Mouse (Mus musculus): ENCODE measurements around the gene Mad2l1bp.

Mad2l1bp gene

GRCm38 (mm10) chr17:46152847-46153782 lies at the start of gene Mad2l1bp:
Gene Mad2l1bp (minus strand): TSS chr17:46153553.
- peak; percentile 93 to 95 for DNase-seq

GRCm38 (mm10) chr17:46203078-46203477 lies 49.7 kb upstream of the Mad2l1bp start:
- peak in 1 of 2 experiments; percentile 30 for DNase-seq

GRCm38 (mm10) chr17:46202421-46203071 lies 49.2 kb upstream of the Mad2l1bp start, which contains the start of the genes Polh and Xpo5:
Gene Polh (minus strand): TSS chr17:46202645.
Gene Xpo5 (plus strand): TSS chr17:46202782.
- peak; percentile 92 to 94 for DNase-seq

GRCm38 (mm10) chr17:46201151-46201550 lies 47.8 kb upstream of the Mad2l1bp start:
- DNase-seq: no peak

GRCm38 (mm10) chr17:46188829-46189228 lies 35.5 kb upstream of the Mad2l1bp start:
- no peak for DNase-seq

GRCm38 (mm10) chr17:46182273-46182672 lies 28.9 kb upstream of the Mad2l1bp start:
- DNase-seq: no peak

GRCm38 (mm10) chr17:46170538-46170937 lies 17.2 kb upstream of the Mad2l1bp start:
- peak in 1 of 2 experiments; percentile 31 for DNase-seq

- DNase-seq: no peak
These were observed 15.4 kb upstream of the Mad2l1bp start for GRCm38 (mm10) chr17:46168768-46169167.

- no peak for DNase-seq
These were observed 15.0 kb upstream of the Mad2l1bp start for GRCm38 (mm10) chr17:46168318-46168717.

- DNase-seq: no peak
These were observed 13.7 kb upstream of the Mad2l1bp start for GRCm38 (mm10) chr17:46167014-46167413.

- DNase-seq: no peak
These were observed 12.9 kb upstream of the Mad2l1bp start for GRCm38 (mm10) chr17:46166270-46166669.

- no peak for DNase-seq
These were observed 12.1 kb upstream of the Mad2l1bp start for GRCm38 (mm10) chr17:46165460-46165859.

GRCm38 (mm10) chr17:46164791-46165190 lies 11.4 kb upstream of the Mad2l1bp start:
- DNase-seq: no peak

GRCm38 (mm10) chr17:46164301-46164700 lies 10.9 kb upstream of the Mad2l1bp start:
- DNase-seq: no peak

- DNase-seq: peak; percentile 67 to 81
These were observed 9.6 kb upstream of the Mad2l1bp start for GRCm38 (mm10) chr17:46162951-46163421.

GRCm38 (mm10) chr17:46162551-46162950 lies 9.2 kb upstream of the Mad2l1bp start:
- DNase-seq: no peak

- no peak for DNase-seq
These were observed 8.4 kb upstream of the Mad2l1bp start for GRCm38 (mm10) chr17:46161710-46162109.

GRCm38 (mm10) chr17:46161179-46161578 lies 7.8 kb upstream of the Mad2l1bp start:
- peak in 1 of 2 experiments; percentile 49 for DNase-seq

GRCm38 (mm10) chr17:46160686-46161085 lies 7.3 kb upstream of the Mad2l1bp start, which contains the start of gene Gtpbp2:
Gene Gtpbp2 (plus strand): TSS chr17:46161032.
- peak; percentile 98 to 99 for DNase-seq

- DNase-seq: peak; percentile 95 to 96
These were observed 6.8 kb upstream of the Mad2l1bp start for GRCm38 (mm10) chr17:46160090-46160662.

GRCm38 (mm10) chr17:46159236-46159635 lies 5.9 kb upstream of the Mad2l1bp start:
- DNase-seq: no peak

- DNase-seq: no peak
These were observed 3.8 kb upstream of the Mad2l1bp start for GRCm38 (mm10) chr17:46157131-46157530.

- DNase-seq: no peak
These were observed 3.3 kb upstream of the Mad2l1bp start for GRCm38 (mm10) chr17:46156680-46157079.

Measured in lung, adult 18-20 months (tissue).